Mouse (Mus musculus) cortical plate, adult 2 months (tissue): Measurements from ENCODE around the gene Slc24a5. TPM values are rescaled to one million over a fixed set of nuclear protein-coding genes. Genes with fewer than 3 reads are reported as not detected.

ENCODE experiments used
- H3K27ac ChIP-seq: fragments of 200-500 bp; 2 replicates; pipeline ENCODE4 v1.5.1; 2012; ENCODE audit warnings: low read length, control low read depth, inconsistent platforms; ENCODE audit not compliant: insufficient read depth
- H3K4me1 ChIP-seq: fragments of 200-500 bp; 2 replicates; pipeline ENCODE4 v1.6.1; 2011; ENCODE audit warnings: low read length; ENCODE audit not compliant: control insufficient read depth, insufficient read depth
- H3K4me3 ChIP-seq: fragments of 200-500 bp; 2 replicates; pipeline ENCODE4 v1.5.1; 2011; ENCODE audit warnings: mild to moderate bottlenecking, low read length, control low read depth; ENCODE audit not compliant: insufficient read depth
- CTCF ChIP-seq: fragments of 200-500 bp; IDR thresholded peaks from 2 replicates; pipeline ENCODE4 v1.5.1; 2011; ENCODE audit warnings: mild to moderate bottlenecking, control low read depth, low read length; ENCODE audit not compliant: insufficient read depth; ENCODE audit errors: extremely low read depth
- POLR2A ChIP-seq: fragments of 200-500 bp; IDR thresholded peaks from 2 replicates; pipeline ENCODE4 v1.6.1; 2011; ENCODE audit warnings: mild to moderate bottlenecking, low read length, control low read depth; ENCODE audit not compliant: insufficient read depth; ENCODE audit errors: extremely low read depth
- polyA plus RNA-seq: library from polyadenylated mRNA; depleted of rRNA; stranded (reverse); fragments of >200 nt; gene quantifications from 2 replicates; pipeline ENCODE4 v1.2.3, GENCODE M21; 2012

Slc24a5 gene
- polyA plus RNA-seq, 1 experiment: 0.40 TPM

- peaks cover 7% of the 10 kb centered on the region; the same call in 1 of the 2 replicates for H3K4me1 ChIP-seq
- H3K27ac ChIP-seq: no peak overlapping the region
- TF ChIP-seq CTCF (no peak), POLR2A (no peak)
- H3K4me3 ChIP-seq: no peak overlapping the region
Observed at GRCm38 (mm10) chr2:125119381-125120110, 51.6 kb downstream of the Slc24a5 start.

- Histone ChIP-seq H3K27ac (0 out of 2 replicates have a peak overlapping the region, but pooled peaks have one; percentile 38), H3K4me3 (peak overlapping the region; percentile 90), H3K4me1 (peaks cover 7% of the 10 kb centered on the region; the same call in 1 of the 2 replicates)
- TF ChIP-seq POLR2A (no peak), CTCF (no peak)
Observed at GRCm38 (mm10) chr2:125122288-125122623, 54.3 kb downstream of the Slc24a5 start.

GRCm38 (mm10) chr2:125122624-125123476 lies 54.9 kb downstream of the Slc24a5 start:
- H3K4me3 ChIP-seq: peak overlapping the region; percentile 90

GRCm38 (mm10) chr2:125123477-125123852 lies 55.5 kb downstream of the Slc24a5 start, which contains the start of gene Myef2:
TSS of gene Myef2 (minus strand) at chr2:125123661.
- peaks cover 7% of the 10 kb centered on the region; the same call in 1 of the 2 replicates for H3K4me1 ChIP-seq
- peak within 1 kb of the TSS; percentile 83 for H3K27ac ChIP-seq
- TF ChIP-seq POLR2A (no peak), CTCF (no peak)
- peak within 1 kb of the TSS; percentile 90 for H3K4me3 ChIP-seq

More at GRCm38 (mm10) chr2:125122624-125123476, 54.9 kb downstream of the Slc24a5 start:
- Histone ChIP-seq H3K27ac (peak overlapping the region; percentile 83), H3K4me1 (peaks cover 7% of the 10 kb centered on the region; the same call in 1 of the 2 replicates)
- TF ChIP-seq POLR2A (0 out of 2 replicates have a peak, but pooled peaks have one; percentile 35), CTCF (no peak)

GRCm38 (mm10) chr2:125125824-125126223 lies 57.9 kb downstream of the Slc24a5 start:
- no peak overlapping the region for H3K4me3 ChIP-seq
- TF ChIP-seq CTCF: no peak
- no peak for TF ChIP-seq POLR2A
- H3K27ac ChIP-seq: no peak overlapping the region
- H3K4me1 ChIP-seq: peaks cover 4% of the 10 kb centered on the region; the same call in 1 of the 2 replicates

GRCm38 (mm10) chr2:125126792-125127191 lies 58.9 kb downstream of the Slc24a5 start:
- TF ChIP-seq CTCF (no peak), POLR2A (no peak)
- peaks cover 2% of the 10 kb centered on the region; the same call in 1 of the 2 replicates for H3K4me1 ChIP-seq
- no peak overlapping the region for H3K4me3 ChIP-seq
- H3K27ac ChIP-seq: no peak overlapping the region

GRCm38 (mm10) chr2:125134113-125134512 lies 66.2 kb downstream of the Slc24a5 start:
- H3K4me1 ChIP-seq: no peaks in the 10 kb centered on the region
- H3K4me3 ChIP-seq: no peak overlapping the region
- TF ChIP-seq POLR2A (no peak), CTCF (no peak)
- no peak overlapping the region for H3K27ac ChIP-seq

GRCm38 (mm10) chr2:125135903-125136811 lies 68.2 kb downstream of the Slc24a5 start, which contains the start of gene Ctxn2:
TSS of gene Ctxn2 (plus strand) at chr2:125136692.
- 0 out of 2 replicates have a peak within 1 kb of the TSS, but pooled peaks have one; percentile 3 for H3K27ac ChIP-seq
- no peaks in the 10 kb centered on the region for H3K4me1 ChIP-seq
- peak within 1 kb of the TSS; percentile 66 for H3K4me3 ChIP-seq
- TF ChIP-seq CTCF (no peak), POLR2A (peak; percentile 37; the same call in 1 of the 2 replicates)
